Mouse (Mus musculus) natural killer cell, adult 2 months (primary cell): ENCODE results near the gene Shf.

Source experiments
- DNase-seq, 2 experiments: peaks; one replicate each; pipeline ENCODE4 v3.0.0; 2022; ENCODE audit warnings: low spot score in 2 of 2

Gene Shf

GRCm38 (mm10) chr2:122368081-122368971 lies 636 bp downstream of the Shf start:
- DNase-seq, result no peak

- no peak for DNase-seq
Observed at GRCm38 (mm10) chr2:122367701-122368080, 1.3 kb downstream of the Shf start.

GRCm38 (mm10) chr2:122367181-122367580 lies 1.8 kb downstream of the Shf start:
- DNase-seq, result no peak

GRCm38 (mm10) chr2:122366706-122367105 lies 2.3 kb downstream of the Shf start:
- DNase-seq, result no peak

GRCm38 (mm10) chr2:122366039-122366438 lies 2.9 kb downstream of the Shf start:
- no peak for DNase-seq

- no peak for DNase-seq
Observed at GRCm38 (mm10) chr2:122365244-122365866, 3.6 kb downstream of the Shf start.

GRCm38 (mm10) chr2:122364352-122364944 lies 4.5 kb downstream of the Shf start:
- no peak for DNase-seq

GRCm38 (mm10) chr2:122362622-122363523 lies 6.1 kb downstream of the Shf start:
- DNase-seq, result no peak

- no peak for DNase-seq
Observed at GRCm38 (mm10) chr2:122361868-122362621, 6.9 kb downstream of the Shf start.

- no peak for DNase-seq
Observed at GRCm38 (mm10) chr2:122361181-122361580, 7.8 kb downstream of the Shf start.

- DNase-seq, result no peak
Observed at GRCm38 (mm10) chr2:122360310-122360709, 8.7 kb downstream of the Shf start.

GRCm38 (mm10) chr2:122356187-122356586 lies 12.8 kb downstream of the Shf start:
- DNase-seq, result no peak

GRCm38 (mm10) chr2:122355389-122355788 lies 13.6 kb downstream of the Shf start:
- DNase-seq, result no peak

- no peak for DNase-seq
Observed at GRCm38 (mm10) chr2:122354191-122354929, 14.6 kb downstream of the Shf start.

GRCm38 (mm10) chr2:122353765-122354164 lies 15.2 kb downstream of the Shf start:
- DNase-seq, result no peak

- DNase-seq, result no peak
Observed at GRCm38 (mm10) chr2:122352992-122353391, 16.0 kb downstream of the Shf start.

- no peak for DNase-seq
Observed at GRCm38 (mm10) chr2:122351931-122352329, 17.0 kb downstream of the Shf start.

GRCm38 (mm10) chr2:122351156-122351930 lies 17.6 kb downstream of the Shf start:
- DNase-seq, result no peak

- no peak for DNase-seq
Observed at GRCm38 (mm10) chr2:122349136-122349785, 19.7 kb downstream of the Shf start.
